Mouse (Mus musculus) erythroblast, embryonic 14.5 days (primary cell): ENCODE results near the gene Klk1b11.
"Not testable (repeated sequence)": the region's sequence is repeated elsewhere in the genome, so short reads cannot be mapped to it uniquely, and the experiment has no call there.

Source experiments
- GATA1 ChIP-seq: IDR thresholded peaks from 2 replicates; pipeline ENCODE4 v1.6.1; 2012; ENCODE audit warnings: low read length, inconsistent platforms, mixed read lengths
- TAL1 ChIP-seq: IDR thresholded peaks from 3 replicates; pipeline ENCODE4 v1.6.1; 2012; ENCODE audit warnings: low read length, inconsistent platforms, mixed read lengths

DNA sequence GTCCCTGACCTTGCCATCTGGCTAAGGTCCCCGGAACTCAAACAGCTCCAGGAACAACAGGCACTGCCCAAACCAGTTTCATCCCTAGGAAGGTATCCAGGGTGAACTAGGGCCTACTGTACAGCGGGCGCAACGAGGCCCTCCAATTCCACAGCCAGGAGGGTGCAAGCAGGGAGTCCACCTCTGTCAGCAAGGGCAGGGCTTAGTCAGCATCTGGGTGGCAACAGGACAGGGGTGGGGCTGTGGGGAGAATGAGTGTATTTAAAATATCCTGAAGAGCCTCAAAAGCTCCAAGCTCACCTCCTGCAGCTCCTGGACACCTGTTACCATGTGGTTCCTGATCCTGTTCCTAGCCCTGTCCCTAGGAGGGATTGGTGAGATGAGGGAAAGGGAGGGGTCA lies at the start of gene Klk1b11:
- not testable (repeated sequence) for TF ChIP-seq TAL1, GATA1
